Mouse (Mus musculus) left cerebral cortex, postnatal 4 days (tissue): ENCODE data around the gene Fryl. TPM values are rescaled to one million over a fixed set of nuclear protein-coding genes. Genes with fewer than 3 reads are reported as not detected.

ENCODE experiments used
- DNase-seq: peaks from one replicate; pipeline ENCODE4 v3.0.0-alpha.2; 2022
- intact Hi-C: fragments of 180-260 bp; cut with DNase I; formaldehyde crosslinking; loops from one replicate; pipeline ENCODE4 v1.15.1; 2025
- total RNA-seq, 2 experiments: library from RNA; stranded (reverse); gene quantifications; 2 replicates each; pipeline ENCODE4 v1.2.3; 2021

Gene Fryl
- total RNA-seq, 2 experiments from 2014 or later = 69.6 to 81.4 TPM

- DNase-seq = no peak
- intact Hi-C loops = no loop called here
Measured at GRCm38 (mm10) chr5:72975996-72976395, 280.4 kb downstream of the Fryl start.

GRCm38 (mm10) chr5:72974602-72975001 lies 281.8 kb downstream of the Fryl start, which contains the start of gene Gm10135:
Gm10135 (minus strand) TSS chr5:72974702.
- DNase-seq = no peak
- intact Hi-C loops = no loop called here

- intact Hi-C loops = no loop called here
- no peak for DNase-seq
Measured at GRCm38 (mm10) chr5:72972934-72973333, 283.5 kb downstream of the Fryl start.

GRCm38 (mm10) chr5:72972435-72972834 lies 284.0 kb downstream of the Fryl start:
- intact Hi-C loops = no loop called here
- no peak for DNase-seq

Other genes with a start within 250 kb of the Fryl start
- 10 to 100 TPM in 1 of 2 experiments, 1 to 10 TPM in 1; 9.8 to 11.5 TPM for gene Slc10a4, start 249.7 kb downstream of the Fryl start, total RNA-seq
- gene Ociad1, start 36.2 kb upstream of the Fryl start, total RNA-seq = 100 to 1,000 TPM; 265 to 277 TPM
- 10 to 100 TPM; 26.0 to 30.7 TPM for gene Ociad2, start 84.4 kb upstream of the Fryl start, total RNA-seq
- 1 to 10 TPM; 3.5 to 4.2 TPM for gene Cwh43, start 149.5 kb upstream of the Fryl start, total RNA-seq
- 10 to 100 TPM; 68.2 to 72.1 TPM for gene Dcun1d4, start 224.4 kb upstream of the Fryl start, total RNA-seq